Mouse (Mus musculus): ENCODE measurements around the gene Lman1l. TPM values are rescaled to one million over a fixed set of nuclear protein-coding genes. Genes with fewer than 3 reads are reported as not detected.

Gene Lman1l
- polyA plus RNA-seq, 1 experiment from 2014 or later, result not detected

Other genes starting within 250 kb of the Lman1l start
- 17.9 and 19.9 TPM in 2 replicates for gene Ppcdc, start 180.7 kb downstream of the Lman1l start, polyA plus RNA-seq (2014; fragmentation: Nextera tagmentation; extraction: Ambion mirVana)
- gene Scamp5, start 152.7 kb downstream of the Lman1l start, polyA plus RNA-seq (2014; fragmentation: Nextera tagmentation; extraction: Ambion mirVana), result 6.9 and 7.4 TPM in 2 replicates
- 0.91 and 2.1 TPM in 2 replicates for gene Rpp25, start 116.7 kb downstream of the Lman1l start, polyA plus RNA-seq (2014; fragmentation: Nextera tagmentation; extraction: Ambion mirVana)
- gene Cox5a, start 99.5 kb downstream of the Lman1l start, polyA plus RNA-seq (2014; fragmentation: Nextera tagmentation; extraction: Ambion mirVana), result 585 and 615 TPM in 2 replicates
- gene Fam219b, start 83.2 kb downstream of the Lman1l start, polyA plus RNA-seq (2014; fragmentation: Nextera tagmentation; extraction: Ambion mirVana), result 15.3 and 15.8 TPM in 2 replicates
- gene Mpi, start 68.0 kb downstream of the Lman1l start, polyA plus RNA-seq (2014; fragmentation: Nextera tagmentation; extraction: Ambion mirVana), result 41.5 and 42.9 TPM in 2 replicates
- gene Scamp2, start 59.8 kb downstream of the Lman1l start, polyA plus RNA-seq (2014; fragmentation: Nextera tagmentation; extraction: Ambion mirVana), result 49.9 and 50.2 TPM in 2 replicates
- gene Ulk3, start 31.3 kb downstream of the Lman1l start, polyA plus RNA-seq (2014; fragmentation: Nextera tagmentation; extraction: Ambion mirVana), result 5.2 and 6.1 TPM in 2 replicates
- gene Cplx3, start 14.5 kb downstream of the Lman1l start, polyA plus RNA-seq (2014; fragmentation: Nextera tagmentation; extraction: Ambion mirVana), result 0.81 and 1.3 TPM in 2 replicates
- gene Csk, start 32.9 kb upstream of the Lman1l start, polyA plus RNA-seq (2014; fragmentation: Nextera tagmentation; extraction: Ambion mirVana), result 30.7 and 31.4 TPM in 2 replicates
- not detected in 2 replicates for gene Cyp1a2, start 62.9 kb upstream of the Lman1l start, polyA plus RNA-seq (2014; fragmentation: Nextera tagmentation; extraction: Ambion mirVana)
- not detected in 2 replicates for gene Cyp1a1, start 67.2 kb upstream of the Lman1l start, polyA plus RNA-seq (2014; fragmentation: Nextera tagmentation; extraction: Ambion mirVana)
- 28.1 and 29.1 TPM in 2 replicates for gene Edc3, start 87.8 kb upstream of the Lman1l start, polyA plus RNA-seq (2014; fragmentation: Nextera tagmentation; extraction: Ambion mirVana)
- gene Clk3, start 145.1 kb upstream of the Lman1l start, polyA plus RNA-seq (2014; fragmentation: Nextera tagmentation; extraction: Ambion mirVana), result 70.0 and 79.3 TPM in 2 replicates
- 23.2 and 24.3 TPM in 2 replicates for gene Arid3b, start 216.0 kb upstream of the Lman1l start, polyA plus RNA-seq (2014; fragmentation: Nextera tagmentation; extraction: Ambion mirVana)